Mouse (Mus musculus) 3T3-L1 (cell line): ENCODE measurements around the gene Ece2.
"Not testable (repeated sequence)": the region's sequence is repeated elsewhere in the genome, so short reads cannot be mapped to it uniquely, and the experiment has no call there.

Experiments used
- DNase-seq: peaks from one replicate; pipeline ENCODE4 v3.0.0-alpha.2; 2015; ENCODE audit warnings: low read depth, low spot score

Ece2 gene

DNA sequence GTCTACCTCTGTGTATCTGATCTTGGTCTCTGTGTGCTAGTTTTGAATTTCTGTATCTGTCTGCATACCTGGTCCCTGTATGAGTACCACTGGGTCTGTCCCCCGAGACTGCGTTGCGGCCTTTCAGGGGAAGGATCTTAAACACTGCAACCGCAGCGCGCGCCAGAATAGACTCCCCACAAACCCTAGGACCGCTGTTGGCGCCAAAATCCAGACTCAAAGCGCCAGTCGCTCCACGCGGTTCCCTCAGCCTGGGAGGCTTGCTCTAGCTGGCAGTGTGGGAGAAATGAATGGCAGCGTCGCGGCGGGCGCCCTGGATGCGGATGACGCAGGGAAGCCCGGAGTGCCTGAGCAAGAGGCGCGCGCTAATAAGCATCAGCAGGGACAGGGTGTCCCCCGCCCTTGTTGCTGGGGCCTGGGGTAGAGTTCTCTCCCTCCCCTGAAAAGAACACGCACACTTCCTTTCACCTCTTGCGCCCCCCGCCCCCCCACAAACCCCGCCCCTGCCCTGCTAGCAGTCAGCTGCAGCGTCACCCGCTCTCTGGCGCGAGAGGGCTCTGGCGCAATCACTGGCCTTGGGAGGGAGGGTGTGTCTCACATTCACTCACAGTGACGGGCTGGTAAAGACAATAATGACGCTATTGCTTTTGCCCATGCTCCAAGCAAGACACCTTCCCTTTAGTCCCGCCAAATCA is 7.5 kb upstream of the Ece2 start:
- DNase-seq = peak; percentile 90

DNA sequence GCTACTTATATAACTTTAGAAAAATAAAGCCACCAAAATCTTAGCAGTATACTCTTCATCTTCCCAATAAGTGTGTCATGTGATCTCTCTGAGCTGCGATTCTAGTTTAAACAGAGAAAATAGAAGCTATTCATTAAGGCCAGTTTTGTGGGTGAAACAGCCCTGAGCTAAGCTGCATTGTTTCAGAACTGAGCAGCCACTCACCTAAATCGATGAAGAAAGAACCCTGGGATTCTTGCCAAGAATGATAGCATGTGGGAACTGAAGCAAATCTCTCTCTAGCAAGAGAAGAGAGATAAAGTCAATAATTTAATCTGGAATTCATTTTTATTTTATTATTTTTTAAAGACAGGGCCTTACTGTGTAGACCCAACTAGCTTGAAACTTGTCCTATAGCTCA is 6.4 kb upstream of the Ece2 start:
- peak; percentile 17 for DNase-seq

- no peak for DNase-seq
Measured at GRCm38 (mm10) chr16:20628871-20629391, 697 bp upstream of the Ece2 start.

- no peak for DNase-seq
Measured at GRCm38 (mm10) chr16:20637410-20637809, 7.8 kb downstream of the Ece2 start.

DNA sequence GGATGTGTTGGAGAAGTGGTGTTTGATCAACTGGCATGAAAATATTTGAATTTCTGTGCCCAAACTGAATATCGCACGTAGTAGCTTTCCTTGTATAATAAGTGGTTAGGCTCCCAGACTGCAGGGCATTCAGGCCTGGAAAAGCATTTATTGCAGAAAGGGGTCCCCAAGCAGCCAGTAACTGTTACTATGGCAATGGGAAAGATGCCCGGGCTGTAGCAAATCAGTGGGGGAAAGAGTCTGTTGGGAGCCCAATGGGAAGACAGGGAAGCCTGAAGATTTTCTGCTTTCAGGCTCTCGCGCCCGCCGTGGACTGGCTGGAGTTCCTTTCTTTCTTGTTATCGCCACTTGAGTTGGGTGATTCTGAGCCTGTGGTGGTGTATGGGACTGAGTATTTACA is 8.7 kb downstream of the Ece2 start:
- no peak for DNase-seq

- DNase-seq = peak; percentile 79
Measured at GRCm38 (mm10) chr16:20642161-20642560, 12.5 kb downstream of the Ece2 start.

DNA sequence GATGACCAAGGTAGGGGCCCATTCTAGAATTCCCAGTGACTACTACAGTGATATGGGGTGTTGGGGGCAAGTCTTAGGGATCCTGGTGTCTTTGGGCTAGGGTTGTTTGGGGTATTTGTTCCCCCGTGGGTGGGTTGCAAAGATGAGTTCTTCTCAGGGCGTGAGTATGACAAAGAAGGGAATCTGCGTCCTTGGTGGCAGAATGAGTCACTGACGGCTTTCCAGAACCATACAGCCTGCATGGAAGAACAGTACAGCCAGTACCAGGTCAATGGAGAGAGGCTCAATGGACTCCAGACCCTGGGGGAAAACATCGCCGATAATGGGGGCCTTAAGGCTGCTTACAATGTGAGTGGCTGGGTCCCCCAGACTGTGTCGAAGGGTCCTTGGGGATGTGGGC is 14.3 kb downstream of the Ece2 start:
- no peak for DNase-seq

DNA sequence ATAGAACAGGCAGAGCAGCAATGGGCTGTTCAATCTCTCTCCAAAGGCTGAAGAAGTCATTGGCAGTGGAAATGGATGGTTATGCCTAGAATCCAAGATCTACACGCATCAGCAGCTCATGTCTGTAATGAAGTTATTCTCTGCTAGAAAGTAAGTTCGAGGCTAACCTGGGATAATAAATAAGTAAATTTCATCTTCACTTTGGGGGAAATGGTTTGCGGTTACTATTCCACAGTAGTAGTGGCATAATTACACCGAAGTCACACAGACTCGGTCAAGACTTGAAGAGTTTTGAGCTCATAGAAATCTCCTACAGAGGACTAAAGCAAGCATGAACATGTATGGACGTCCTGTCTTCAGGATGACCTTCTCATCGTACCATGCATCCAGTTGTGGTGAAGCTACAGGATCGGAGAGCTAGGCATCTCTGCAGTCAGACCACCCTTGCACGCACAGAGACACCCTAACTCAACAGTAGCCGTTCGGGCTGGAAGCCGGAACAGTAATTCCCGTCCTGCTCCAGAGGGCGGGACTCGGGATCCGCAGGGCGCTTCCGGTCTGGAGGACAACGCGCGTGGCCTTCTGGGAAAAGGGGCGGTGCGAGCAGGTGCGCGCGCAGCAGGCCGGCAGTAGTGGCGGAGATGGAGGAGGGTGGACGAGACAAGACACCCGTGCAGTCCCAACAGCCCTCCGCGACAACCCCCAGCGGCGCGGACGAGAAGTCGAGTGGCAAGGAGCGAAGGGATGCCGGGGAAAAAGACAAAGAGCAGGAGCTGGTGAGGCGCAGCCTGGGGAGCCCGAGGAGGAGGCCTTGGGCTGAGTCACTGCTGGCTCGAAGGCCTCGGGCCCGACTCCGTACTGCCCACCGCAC is 21.7 kb downstream of the Ece2 start, which contains the start of gene Psmd2:
Psmd2 (plus strand) TSS at position 577 of the 871 bp plus-strand sequence.
- peak; percentile 97 for DNase-seq

- DNase-seq = no peak
Measured at GRCm38 (mm10) chr16:20651947-20652310, 22.3 kb downstream of the Ece2 start.

DNA sequence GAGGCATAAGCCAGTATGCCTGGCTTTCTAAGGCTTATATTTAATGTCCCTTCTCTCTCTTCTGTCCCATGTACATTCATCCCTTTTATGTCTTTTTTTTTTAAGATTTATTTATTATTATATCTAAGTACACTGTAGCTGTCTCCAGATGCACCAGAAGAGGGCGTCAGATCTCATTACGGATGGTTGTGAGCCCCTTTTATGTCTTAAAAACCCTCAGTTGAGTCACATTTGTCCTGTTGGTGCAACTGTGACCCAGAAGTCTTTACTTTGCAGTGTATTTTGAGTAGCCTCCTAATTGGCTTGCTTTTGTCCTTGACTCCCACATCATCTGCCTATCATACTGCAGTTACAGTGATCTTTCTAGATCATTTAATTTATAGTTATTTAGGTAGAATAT is 23.7 kb downstream of the Ece2 start:
- peak; percentile 36 for DNase-seq

- DNase-seq = peak; percentile 59
Measured at GRCm38 (mm10) chr16:20657661-20658060, 28.0 kb downstream of the Ece2 start.

- not testable (repeated sequence) for DNase-seq
Measured at GRCm38 (mm10) chr16:20668013-20668412, 38.4 kb downstream of the Ece2 start, which contains the start of gene Eif4g1. Gene Eif4g1, plus strand, starts transcription at chr16:20668313.

DNA sequence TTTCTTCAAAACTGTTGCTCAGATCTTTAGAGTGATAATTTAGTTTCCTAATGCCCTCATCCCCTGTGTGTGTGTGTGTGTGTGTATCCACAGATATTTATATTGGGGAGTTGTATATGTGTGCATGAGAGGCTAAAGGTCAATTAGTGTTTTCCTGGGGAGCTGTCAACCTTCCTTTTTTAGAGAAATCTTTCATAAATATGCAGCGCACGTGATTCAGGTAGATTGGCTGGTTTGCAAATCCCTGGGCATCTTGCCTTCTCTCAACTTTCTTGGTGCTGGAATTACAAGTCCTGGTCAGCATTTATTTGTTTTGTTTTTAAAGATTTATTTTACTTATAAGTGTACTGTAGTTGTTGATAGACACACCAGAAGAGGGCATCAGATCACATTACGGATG is 40.7 kb downstream of the Ece2 start:
- DNase-seq = no peak

- no peak for DNase-seq
Measured at GRCm38 (mm10) chr16:20671886-20672285, 42.3 kb downstream of the Ece2 start.

DNA sequence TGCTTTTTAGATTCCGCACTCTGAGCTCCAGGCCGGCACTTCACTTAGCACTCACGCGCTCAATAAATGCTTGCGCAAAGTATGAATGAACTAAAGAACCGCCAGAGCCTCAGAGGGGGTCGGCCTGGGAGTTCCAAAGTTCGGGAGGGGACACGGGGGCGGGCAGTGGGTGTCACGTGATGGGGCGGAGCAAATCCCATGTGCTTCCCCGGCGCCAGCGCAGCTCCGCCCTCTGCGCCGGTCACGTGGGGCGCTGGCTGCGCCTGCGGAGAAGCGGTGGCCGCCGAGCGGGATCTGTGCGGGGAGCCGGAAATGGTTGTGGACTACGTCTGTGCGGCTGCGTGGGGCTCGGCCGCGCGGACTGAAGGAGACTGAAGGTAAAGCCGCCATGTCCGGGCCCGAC is 42.9 kb downstream of the Ece2 start:
- peak; percentile 95 for DNase-seq

- DNase-seq = peak; percentile 52
Measured at GRCm38 (mm10) chr16:20672965-20673705, 43.5 kb downstream of the Ece2 start.

GRCm38 (mm10) chr16:20673706-20674303 is 44.2 kb downstream of the Ece2 start:
- DNase-seq = peak; percentile 60

- DNase-seq = no peak
Measured at GRCm38 (mm10) chr16:20675213-20675612, 45.6 kb downstream of the Ece2 start.

- DNase-seq = peak; percentile 71
Measured at GRCm38 (mm10) chr16:20676702-20677101, 47.1 kb downstream of the Ece2 start.

DNA sequence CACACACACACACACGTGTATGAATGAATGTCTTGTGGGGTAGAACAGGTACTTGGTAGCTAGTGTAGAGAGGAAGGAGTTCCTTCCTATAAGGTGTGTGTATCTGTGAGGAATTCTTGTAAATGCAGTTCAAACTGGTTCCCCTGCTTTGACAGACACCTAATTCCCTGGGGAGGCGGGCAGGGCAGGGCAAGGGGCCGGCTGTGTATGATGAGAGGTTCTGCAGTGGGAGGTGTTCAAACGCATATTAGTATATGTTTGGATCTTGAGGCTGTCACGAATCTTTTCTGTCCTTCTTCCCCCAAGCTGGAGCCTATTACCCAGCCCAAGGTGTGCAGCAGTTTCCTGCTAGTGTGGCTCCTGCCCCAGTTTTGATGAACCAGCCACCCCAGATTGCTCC is 47.8 kb downstream of the Ece2 start:
- DNase-seq = peak; percentile 45

GRCm38 (mm10) chr16:20677974-20678675 is 48.5 kb downstream of the Ece2 start:
- peak; percentile 98 for DNase-seq
